Mouse (Mus musculus): ENCODE data around the gene Cpeb1. TPM values are rescaled to one million over a fixed set of nuclear protein-coding genes. Genes with fewer than 3 reads are reported as not detected.

The Cpeb1 gene
- total RNA-seq, 2 experiments from 2014 or later = 7.2 to 10.9 TPM

GRCm38 (mm10) chr7:81372337-81372920, 82.8 kb downstream of the Cpeb1 start:
- peak in 1 of 2 experiments; percentile 25 for DNase-seq (ENCODE audit: low spot score in 2 of 2)

GRCm38 (mm10) chr7:81371811-81372210, 83.5 kb downstream of the Cpeb1 start:
- no peak for DNase-seq (ENCODE audit: low spot score in 2 of 2)

GRCm38 (mm10) chr7:81369724-81370123, 85.5 kb downstream of the Cpeb1 start:
- no peak for DNase-seq (ENCODE audit: low spot score in 2 of 2)

- no peak for DNase-seq (ENCODE audit: low spot score in 2 of 2)
Observed at GRCm38 (mm10) chr7:81367946-81368345, 87.3 kb downstream of the Cpeb1 start.

- DNase-seq (ENCODE audit: low spot score in 2 of 2) = no peak
Observed at GRCm38 (mm10) chr7:81356975-81357374, 98.3 kb downstream of the Cpeb1 start.

GRCm38 (mm10) chr7:81356360-81356759, 98.9 kb downstream of the Cpeb1 start:
- DNase-seq (ENCODE audit: low spot score in 2 of 2) = no peak

GRCm38 (mm10) chr7:81355746-81356145, 99.5 kb downstream of the Cpeb1 start:
- DNase-seq (ENCODE audit: low spot score in 2 of 2) = no peak

- no peak for DNase-seq (ENCODE audit: low spot score in 2 of 2)
Observed at GRCm38 (mm10) chr7:81351826-81352225, 103.4 kb downstream of the Cpeb1 start.

- no peak for DNase-seq (ENCODE audit: low spot score in 2 of 2)
Observed at GRCm38 (mm10) chr7:81348206-81348605, 107.1 kb downstream of the Cpeb1 start.

- DNase-seq (ENCODE audit: low spot score in 2 of 2) = no peak
Observed at GRCm38 (mm10) chr7:81345447-81346170, 109.7 kb downstream of the Cpeb1 start.

GRCm38 (mm10) chr7:81344544-81345446, 110.5 kb downstream of the Cpeb1 start, which contains the start of gene Rps17:
Gene Rps17 (minus strand): TSS chr7:81345254.
- peak; percentile 95 to 96 for DNase-seq (ENCODE audit: low spot score in 2 of 2)

- no peak for DNase-seq (ENCODE audit: low spot score in 2 of 2)
Observed at GRCm38 (mm10) chr7:81343831-81344230, 111.4 kb downstream of the Cpeb1 start.

GRCm38 (mm10) chr7:81343316-81343715, 111.9 kb downstream of the Cpeb1 start:
- no peak for DNase-seq (ENCODE audit: low spot score in 2 of 2)

GRCm38 (mm10) chr7:81342356-81343094, 112.7 kb downstream of the Cpeb1 start:
- DNase-seq (ENCODE audit: low spot score in 2 of 2) = no peak

- DNase-seq (ENCODE audit: low spot score in 2 of 2) = no peak
Observed at GRCm38 (mm10) chr7:81341563-81341962, 113.7 kb downstream of the Cpeb1 start.

GRCm38 (mm10) chr7:81339783-81340182, 115.5 kb downstream of the Cpeb1 start:
- peak in 1 of 2 experiments; percentile 41 for DNase-seq (ENCODE audit: low spot score in 2 of 2)

GRCm38 (mm10) chr7:81338522-81338873, 116.8 kb downstream of the Cpeb1 start:
- no peak for DNase-seq (ENCODE audit: low spot score in 2 of 2)

GRCm38 (mm10) chr7:81337785-81338521, 117.3 kb downstream of the Cpeb1 start:
- DNase-seq (ENCODE audit: low spot score in 2 of 2) = no peak

- DNase-seq (ENCODE audit: low spot score in 2 of 2) = peak in 1 of 2 experiments; percentile 45
Observed at GRCm38 (mm10) chr7:81336432-81336786, 118.9 kb downstream of the Cpeb1 start.

GRCm38 (mm10) chr7:81335705-81336431, 119.4 kb downstream of the Cpeb1 start:
- no peak for DNase-seq (ENCODE audit: low spot score in 2 of 2)

Data from gastrocnemius, postnatal 4 days (tissue).